Mouse (Mus musculus): ENCODE data around the gene Slc35a5.

Slc35a5 gene

DNA sequence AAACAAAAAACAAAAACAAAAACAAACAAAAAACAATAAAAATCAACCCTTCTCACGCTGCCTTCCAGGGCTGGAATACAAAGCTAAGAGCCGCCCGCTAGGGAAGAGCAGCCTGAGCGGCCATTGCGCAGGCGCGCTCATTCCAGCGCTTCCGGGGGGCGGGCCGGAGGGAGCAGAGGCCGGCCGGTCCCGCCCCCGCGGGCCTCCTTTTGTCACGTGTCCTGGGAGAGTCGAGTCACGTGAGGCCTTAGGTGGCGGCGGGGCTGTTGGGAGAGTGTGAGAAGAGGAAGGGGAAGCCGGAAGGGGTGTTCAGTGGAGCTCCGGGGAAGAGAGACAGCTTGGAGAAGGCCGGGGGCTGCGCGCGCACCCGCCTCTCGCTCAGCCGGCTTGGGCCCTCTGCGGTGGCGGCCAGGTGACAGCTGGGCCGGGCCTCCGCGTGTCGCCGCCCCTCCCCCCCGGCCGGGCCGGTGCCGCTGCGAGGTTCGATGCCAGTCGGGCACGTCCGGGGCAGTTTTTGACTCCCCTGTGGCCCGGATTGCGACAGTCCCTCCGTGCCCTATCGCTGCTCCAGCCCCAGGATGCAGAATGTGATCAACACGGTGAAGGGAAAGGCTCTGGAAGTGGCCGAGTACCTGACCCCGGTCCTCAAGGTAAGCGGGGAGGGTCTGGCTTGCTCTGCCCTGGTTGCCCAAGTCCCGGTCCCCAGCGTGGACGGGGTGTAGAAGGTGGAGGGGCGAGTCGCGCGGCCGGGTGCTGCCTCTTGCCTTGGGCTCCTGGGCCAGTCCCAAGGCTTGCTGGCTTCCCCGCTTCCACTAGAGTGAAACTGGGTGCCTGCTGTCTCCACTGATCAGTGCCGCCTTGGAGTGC, at the start of gene Slc35a5, which contains the start of gene Atg3:
Gene Slc35a5, minus strand, starts transcription at position 185 of the 867 bp plus-strand sequence.
Gene Atg3, plus strand, starts transcription at position 264 of the 867 bp plus-strand sequence.
- peak; percentile 98 for DNase-seq

GRCm38 (mm10) chr16:45204859-45205670, 46.6 kb upstream of the Slc35a5 start:
- no peak for DNase-seq

GRCm38 (mm10) chr16:45204438-45204837, 45.9 kb upstream of the Slc35a5 start:
- DNase-seq = no peak

DNA sequence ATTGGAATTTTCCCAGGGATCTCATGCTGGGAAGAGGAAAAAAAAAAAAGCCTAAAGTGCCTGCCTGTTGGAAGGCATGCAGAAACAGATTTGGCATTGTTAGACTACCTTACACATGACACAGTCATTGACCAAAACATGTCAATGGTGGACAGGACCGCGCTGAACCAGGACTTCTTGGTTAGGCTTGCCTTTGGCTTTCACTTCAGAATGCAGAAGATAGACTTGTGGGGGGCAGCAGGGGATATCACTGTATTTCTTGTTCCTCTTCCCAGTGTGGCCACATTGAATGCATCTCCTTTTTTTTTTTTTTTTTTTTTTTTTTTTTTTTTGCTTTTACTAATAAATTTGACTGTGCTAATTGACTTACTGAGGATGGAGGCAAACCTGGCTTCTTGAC, 42.9 kb upstream of the Slc35a5 start:
- DNase-seq = no peak

GRCm38 (mm10) chr16:45196816-45197215, 38.3 kb upstream of the Slc35a5 start:
- DNase-seq = peak; percentile 77

GRCm38 (mm10) chr16:45192613-45193012, 34.1 kb upstream of the Slc35a5 start:
- peak; percentile 79 for DNase-seq

DNA sequence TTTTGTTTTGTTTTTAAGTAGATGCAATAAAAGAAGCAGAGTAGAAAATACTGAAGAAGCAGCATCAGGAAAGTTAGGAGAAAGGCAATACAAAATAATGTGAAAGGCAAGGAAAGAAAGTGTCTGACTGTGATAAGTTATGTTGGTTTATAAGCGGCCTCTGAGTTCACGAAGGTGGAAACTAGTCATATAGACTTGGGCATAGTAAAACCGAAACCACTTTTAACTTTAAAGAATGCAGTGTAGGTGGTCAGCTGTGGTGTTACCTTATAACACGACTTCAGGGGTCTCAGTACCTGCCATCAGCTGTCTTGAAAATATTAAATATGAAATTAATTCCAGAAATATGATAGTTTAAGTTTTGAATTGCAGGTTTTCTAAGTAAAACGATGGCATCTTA, 23.3 kb upstream of the Slc35a5 start:
- DNase-seq = no peak

GRCm38 (mm10) chr16:45178552-45178951, 20.0 kb upstream of the Slc35a5 start:
- DNase-seq = no peak

- no peak for DNase-seq
Measured at GRCm38 (mm10) chr16:45159389-45159716, 847 bp upstream of the Slc35a5 start.

DNA sequence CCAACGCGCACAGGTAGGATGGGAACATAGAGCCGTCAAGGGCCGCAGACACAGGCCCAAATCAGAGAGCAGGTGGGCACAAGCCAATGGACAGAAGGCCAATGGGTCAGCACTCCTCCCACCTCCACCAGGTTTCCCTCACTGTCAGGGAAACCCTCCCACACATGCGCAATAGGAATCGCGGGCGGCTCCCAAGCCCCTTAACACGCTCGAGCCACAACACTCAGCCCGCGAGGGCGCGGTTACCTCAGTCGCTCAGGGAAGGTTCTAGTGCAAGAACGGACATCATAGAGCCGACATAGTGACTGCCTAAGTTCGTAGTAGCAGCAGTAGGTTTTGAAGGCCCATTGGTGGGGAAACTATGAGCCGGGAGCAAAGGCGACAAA, 377 bp downstream of the Slc35a5 start:
- DNase-seq = peak; percentile 79

DNA sequence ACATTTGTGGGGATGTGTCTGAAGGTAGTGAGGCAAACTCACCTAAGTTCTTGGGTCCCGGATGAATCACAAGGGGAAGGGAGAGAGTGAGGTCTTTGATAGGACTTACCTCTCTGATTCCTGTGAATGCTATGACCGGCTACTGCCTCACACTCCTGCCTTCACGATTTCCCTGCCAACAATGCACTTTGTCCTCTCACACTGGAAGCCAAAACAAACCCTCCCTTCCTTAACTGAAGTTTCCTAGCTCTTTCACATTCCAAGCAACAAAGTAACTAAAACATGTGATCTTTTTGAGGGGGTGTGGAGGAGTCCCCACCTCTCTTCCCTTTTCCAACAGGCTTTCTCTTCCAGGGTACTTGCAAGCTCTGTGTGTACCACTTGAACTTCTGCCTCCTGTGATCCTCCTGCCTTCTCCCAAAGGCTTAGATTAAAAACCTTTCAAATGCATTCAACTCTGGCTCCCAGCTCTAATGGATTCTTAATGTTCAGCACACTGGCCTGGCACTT, 3.7 kb downstream of the Slc35a5 start:
- no peak for DNase-seq

DNA sequence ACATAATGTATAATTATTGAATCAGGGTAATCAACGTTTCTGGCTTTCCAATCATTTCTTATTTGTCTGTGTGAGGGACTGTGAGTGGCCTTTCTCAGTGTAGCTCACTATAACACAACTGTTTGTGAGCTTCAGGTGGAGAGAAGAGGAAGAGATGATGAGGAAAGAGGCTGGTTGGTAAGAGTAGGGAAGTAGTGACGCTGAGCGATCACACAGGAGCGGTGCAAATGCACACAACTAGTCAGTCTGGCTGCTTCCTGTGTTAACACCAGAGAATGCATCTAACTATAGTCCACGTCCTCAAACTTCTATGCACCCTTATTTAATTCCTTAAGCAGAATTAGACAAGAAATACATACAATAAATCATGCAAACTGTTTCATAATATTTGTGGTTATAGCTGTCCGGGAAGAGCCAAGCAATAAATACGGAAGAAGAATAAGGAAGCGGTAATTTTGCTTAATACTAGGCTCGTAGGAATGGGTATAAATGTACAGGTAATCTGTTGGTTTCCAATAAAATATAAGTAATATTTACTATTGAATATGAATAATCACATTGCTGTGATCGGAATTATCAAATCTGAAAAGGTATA, 9.9 kb downstream of the Slc35a5 start:
- DNase-seq = no peak

DNA sequence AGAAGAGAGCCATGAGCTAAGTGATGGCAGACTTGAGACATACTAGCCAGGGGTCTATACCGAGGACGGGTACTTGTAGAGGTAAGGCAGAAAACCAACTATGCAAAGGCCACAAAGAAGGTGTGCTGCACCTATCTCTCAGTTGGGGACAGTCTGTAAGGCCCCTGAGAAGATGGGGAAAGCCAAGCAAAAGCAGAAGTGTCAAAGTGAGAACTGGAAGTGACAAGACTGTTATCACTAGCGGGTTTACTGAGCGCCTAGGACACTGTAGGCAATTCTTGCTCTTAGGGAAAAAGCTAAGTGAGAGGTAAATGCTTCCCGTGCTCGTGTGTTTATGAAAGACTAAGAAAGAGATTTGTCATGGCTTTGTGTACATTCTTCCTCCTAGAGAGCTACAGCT, 13.4 kb downstream of the Slc35a5 start:
- no peak for DNase-seq

DNA sequence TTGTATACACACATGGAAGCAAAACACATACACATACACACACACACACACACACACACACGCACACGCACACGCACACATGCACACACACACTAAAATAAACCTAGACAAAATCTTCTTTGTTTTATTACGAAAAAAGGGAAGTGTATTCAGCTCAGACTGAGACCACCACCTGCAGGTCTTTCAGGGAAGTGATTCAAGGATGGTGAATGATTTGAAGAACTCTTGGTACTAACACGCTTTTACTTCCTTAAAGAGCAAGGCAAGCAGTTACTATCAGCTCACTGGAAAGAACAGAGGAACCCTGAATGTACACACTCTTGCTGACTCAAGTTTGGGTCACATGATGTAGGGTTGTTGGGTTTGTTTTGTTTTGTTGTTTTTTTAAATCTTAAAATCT, 15.9 kb downstream of the Slc35a5 start:
- no peak for DNase-seq

GRCm38 (mm10) chr16:45141711-45142110, 16.8 kb downstream of the Slc35a5 start:
- no peak for DNase-seq

DNA sequence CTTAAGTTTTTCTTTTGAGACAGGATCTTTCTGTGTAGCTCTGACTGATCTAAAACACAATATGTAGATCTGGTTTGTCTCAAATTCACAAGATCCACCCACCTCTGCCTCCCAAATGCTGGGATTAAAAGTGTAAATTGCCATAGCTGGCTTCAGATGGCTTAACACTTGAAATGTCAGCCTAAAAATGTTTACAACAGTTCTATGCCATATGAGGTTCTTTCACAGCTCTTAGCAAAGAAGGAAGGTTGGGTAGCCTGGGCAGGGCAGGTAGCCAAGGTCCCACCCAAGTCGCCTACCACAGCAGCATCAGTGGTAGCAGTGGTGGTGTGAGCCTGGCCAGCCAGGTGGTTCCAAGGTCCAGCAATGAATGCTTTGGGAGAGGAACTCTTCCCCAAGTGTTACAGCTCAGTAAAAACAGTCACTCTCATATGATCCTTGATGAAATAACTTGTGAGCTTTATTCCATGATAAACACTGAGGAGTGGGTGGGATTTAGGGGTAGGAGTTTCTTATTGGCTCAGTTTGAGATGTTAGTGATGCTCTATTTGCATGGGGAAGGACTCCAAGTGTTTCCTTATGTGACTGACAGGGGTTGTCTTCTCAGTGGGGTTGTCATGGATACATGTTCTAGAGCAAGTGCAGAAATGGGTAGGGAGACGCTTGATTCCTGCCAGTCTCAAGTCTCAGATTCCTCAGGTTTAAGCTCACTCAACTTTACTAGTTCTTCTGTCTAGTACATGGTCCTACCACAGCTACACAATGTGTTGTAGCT, 30.4 kb downstream of the Slc35a5 start:
- no peak for DNase-seq

- no peak for DNase-seq
Measured at GRCm38 (mm10) chr16:45124230-45125203, 34.0 kb downstream of the Slc35a5 start.

- no peak for DNase-seq
Measured at GRCm38 (mm10) chr16:45122571-45122970, 35.9 kb downstream of the Slc35a5 start.

DNA sequence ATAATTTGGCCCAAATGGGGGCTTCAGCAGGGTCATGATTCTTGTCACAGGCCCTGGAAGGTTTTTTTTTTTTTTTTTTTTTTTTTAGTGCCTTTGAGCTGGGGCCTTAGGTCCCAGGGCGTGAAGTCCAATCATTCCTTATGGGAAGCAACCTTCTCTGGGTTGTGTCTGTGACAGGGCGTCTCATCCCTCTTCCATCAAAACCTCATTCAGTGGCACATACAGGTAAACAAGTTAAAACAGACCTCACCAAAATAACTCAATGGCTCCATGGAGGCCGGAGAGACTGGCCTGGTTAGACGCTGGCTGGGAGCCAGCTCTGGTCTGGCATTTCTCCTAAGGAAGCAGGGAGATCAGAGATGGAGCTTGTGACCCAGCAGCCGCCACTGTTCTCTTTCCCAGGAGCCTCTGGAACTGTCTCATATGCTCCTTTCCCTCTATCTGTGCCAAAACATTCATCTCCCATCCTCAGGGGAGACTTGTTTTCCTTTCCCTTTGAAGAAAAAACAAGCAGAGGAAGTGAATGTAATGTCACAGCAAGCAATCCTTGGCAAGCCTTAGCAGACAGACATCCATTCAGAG, 37.6 kb downstream of the Slc35a5 start:
- no peak for DNase-seq

GRCm38 (mm10) chr16:45118760-45119159, 39.7 kb downstream of the Slc35a5 start:
- DNase-seq = no peak

DNA sequence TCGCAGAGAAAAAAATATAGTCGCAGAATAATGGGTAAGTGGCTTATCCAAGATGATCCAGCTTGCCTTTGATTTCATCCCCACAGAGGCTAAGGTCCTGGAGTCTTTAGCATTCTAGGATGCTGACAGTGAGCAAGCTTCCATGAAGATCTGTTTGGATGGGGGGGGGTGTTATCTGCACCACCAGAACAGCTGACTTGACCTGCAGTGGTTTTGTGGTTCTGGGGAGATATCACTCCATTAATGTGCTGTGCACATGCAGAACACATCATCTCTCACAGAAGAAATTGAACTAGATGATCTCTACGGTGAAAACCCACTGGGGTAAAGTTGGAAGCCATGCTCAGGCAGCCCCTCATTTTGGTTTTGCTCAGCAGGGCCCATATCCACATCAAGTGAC, 41.3 kb downstream of the Slc35a5 start:
- DNase-seq = no peak
